Mouse (Mus musculus): ENCODE measurements at regions not wholly inside any gene's neighbourhood (a gene's known extent, or its start where the extent isn't known, plus 50 kb on each side); places are given as distances from the start of the nearest gene placed in this dataset.
A peak's percentile ranks its signal among the peaks of the same experiment; 100 is the strongest.

DNA sequence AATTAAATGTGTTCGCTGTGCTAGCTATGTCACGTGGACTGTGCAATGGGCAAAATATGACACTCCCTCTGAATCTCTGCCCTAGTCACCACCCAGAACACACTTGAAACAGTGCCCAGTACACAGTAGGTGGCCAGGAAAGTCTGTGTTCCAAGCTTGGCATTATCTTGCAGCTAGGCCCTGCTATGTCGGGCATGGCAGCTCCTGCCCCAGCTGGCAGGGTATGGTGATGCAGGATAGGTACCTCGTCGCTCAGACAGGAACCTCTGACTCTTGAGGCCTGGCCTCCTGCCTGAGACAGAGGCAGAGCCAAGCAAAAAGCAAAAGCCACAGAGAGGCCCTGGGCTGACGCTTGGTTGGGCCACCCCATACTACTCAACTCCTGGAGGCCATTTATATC lies 57.9 kb upstream of the Tnrc6c start:
- Histone ChIP-seq H3K4me1 (replicated peaks; ENCODE audit: low read depth, low read length) (peaks cover 88% of the 10 kb centered on the region), H3K9me3 (ENCODE audit: low read length) (no peaks in the 10 kb centered on the region; the same call in 1 of the 2 replicates), H3K27me3 (ENCODE audit: insufficient read depth, low read length) (no peaks in the 10 kb centered on the region), H3K4me3 (replicated peaks; ENCODE audit: low read length) (0 out of 2 replicates have a peak overlapping the region, but pooled peaks have one; percentile 61), H3K36me3 (ENCODE audit: insufficient read depth, low read length) (peaks cover 5% of the 10 kb centered on the region; the same call in 1 of the 2 replicates)
- TF ChIP-seq CTCF (conservative IDR thresholded peaks at IDR 0.05; ENCODE audit: low read length), result no peak
- TF ChIP-seq NANOG (IDR thresholded peaks at IDR 0.05; ENCODE audit: borderline replicate concordance, low read length), result no peak

- H3K9me3 ChIP-seq (ENCODE audit: low read length), result no peaks in the 10 kb centered on the region
- TF ChIP-seq CTCF (conservative IDR thresholded peaks at IDR 0.05; ENCODE audit: low read length) (no peak), NANOG (IDR thresholded peaks at IDR 0.05; ENCODE audit: borderline replicate concordance, low read length) (no peak), POU5F1 (IDR thresholded peaks at IDR 0.05; ENCODE audit: borderline replicate concordance, low read length) (no peak)
- H3K36me3 ChIP-seq (ENCODE audit: insufficient read depth, low read length), result no peaks in the 10 kb centered on the region
Measured at GRCm38 (mm10) chr11:117597754-117598153, 56.3 kb upstream of the Tnrc6c start.

DNA sequence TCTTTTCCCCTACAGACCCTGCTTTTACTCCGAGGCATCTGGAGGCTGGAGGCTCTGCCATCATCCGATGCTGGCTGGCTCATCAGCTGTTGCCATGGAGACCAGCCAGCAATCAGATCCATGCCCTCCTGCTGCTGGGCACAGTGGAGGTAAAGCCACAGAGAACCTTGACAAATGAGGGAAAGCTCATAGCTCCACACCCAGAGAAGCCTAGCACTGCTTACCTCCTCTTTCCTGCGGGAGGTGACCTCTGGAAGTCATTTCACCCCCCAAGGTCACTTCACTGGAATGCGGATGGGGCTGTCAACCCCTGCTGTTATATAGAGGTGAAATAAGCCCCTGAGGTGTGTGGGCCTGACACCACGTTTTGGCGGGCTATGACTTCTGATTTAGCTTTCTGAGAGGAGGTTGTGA lies 55.9 kb upstream of the Tnrc6c start:
- H3K9me3 ChIP-seq (ENCODE audit: low read length), result no peaks in the 10 kb centered on the region
- no peaks in the 10 kb centered on the region for H3K36me3 ChIP-seq (ENCODE audit: insufficient read depth, low read length)
- peak overlapping the region; percentile 70 for H3K4me3 ChIP-seq (replicated peaks; ENCODE audit: low read length)
- peaks cover 93% of the 10 kb centered on the region for H3K4me1 ChIP-seq (replicated peaks; ENCODE audit: low read depth, low read length)
- no peaks in the 10 kb centered on the region for H3K27me3 ChIP-seq (ENCODE audit: insufficient read depth, low read length)
- peak; percentile 96 for TF ChIP-seq NANOG (IDR thresholded peaks at IDR 0.05; ENCODE audit: borderline replicate concordance, low read length)
- no peak for TF ChIP-seq POU5F1 (IDR thresholded peaks at IDR 0.05; ENCODE audit: borderline replicate concordance, low read length)

More at GRCm38 (mm10) chr11:117597754-117598153, 56.3 kb upstream of the Tnrc6c start:
- H3K27me3 ChIP-seq (ENCODE audit: insufficient read depth, low read length), result no peaks in the 10 kb centered on the region
- peaks cover 93% of the 10 kb centered on the region for H3K4me1 ChIP-seq (replicated peaks; ENCODE audit: low read depth, low read length)
- peak overlapping the region; percentile 70 for H3K4me3 ChIP-seq (replicated peaks; ENCODE audit: low read length)

DNA sequence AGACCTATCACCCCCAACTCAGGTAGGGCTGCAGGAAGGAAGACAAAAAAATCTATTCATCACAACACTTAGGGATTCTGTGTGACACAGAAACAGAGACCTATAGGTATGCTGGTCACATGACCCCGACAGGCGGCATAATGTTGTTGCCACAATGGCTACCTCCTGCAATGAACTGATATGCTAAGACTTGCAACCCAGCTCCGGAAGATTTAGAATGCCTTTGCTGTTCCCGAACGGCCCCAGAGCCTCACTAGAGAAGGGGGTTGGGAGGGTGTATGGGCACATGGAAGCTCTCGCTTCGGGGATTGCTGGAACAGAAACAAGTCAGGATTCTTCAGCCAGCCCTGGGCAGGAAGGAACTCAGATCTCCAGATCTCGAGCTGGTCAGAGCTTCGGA lies 55.5 kb upstream of the Tnrc6c start:
- H3K27me3 ChIP-seq (ENCODE audit: insufficient read depth, low read length), result no peaks in the 10 kb centered on the region
- no peaks in the 10 kb centered on the region for H3K9me3 ChIP-seq (ENCODE audit: low read length)
- TF ChIP-seq CTCF (conservative IDR thresholded peaks at IDR 0.05; ENCODE audit: low read length) (no peak), POU5F1 (IDR thresholded peaks at IDR 0.05; ENCODE audit: borderline replicate concordance, low read length) (no peak), NANOG (IDR thresholded peaks at IDR 0.05; ENCODE audit: borderline replicate concordance, low read length) (no peak)
- H3K4me3 ChIP-seq (replicated peaks; ENCODE audit: low read length), result peak overlapping the region; percentile 70
- peaks cover 94% of the 10 kb centered on the region for H3K4me1 ChIP-seq (replicated peaks; ENCODE audit: low read depth, low read length)
- H3K36me3 ChIP-seq (ENCODE audit: insufficient read depth, low read length), result no peaks in the 10 kb centered on the region

- no peaks in the 10 kb centered on the region for H3K9me3 ChIP-seq (ENCODE audit: low read length)
- peaks cover 99% of the 10 kb centered on the region for H3K4me1 ChIP-seq (replicated peaks; ENCODE audit: low read depth, low read length)
- H3K4me3 ChIP-seq (replicated peaks; ENCODE audit: low read length), result peak overlapping the region; percentile 70
- TF ChIP-seq CTCF (conservative IDR thresholded peaks at IDR 0.05; ENCODE audit: low read length) (no peak), NANOG (IDR thresholded peaks at IDR 0.05; ENCODE audit: borderline replicate concordance, low read length) (0 out of 2 replicates have a peak, but pooled peaks have one; percentile 8)
- H3K27me3 ChIP-seq (ENCODE audit: insufficient read depth, low read length), result no peaks in the 10 kb centered on the region
- no peaks in the 10 kb centered on the region for H3K36me3 ChIP-seq (ENCODE audit: insufficient read depth, low read length)
Measured at GRCm38 (mm10) chr11:117599049-117599787, 54.9 kb upstream of the Tnrc6c start.

- H3K4me1 ChIP-seq (replicated peaks; ENCODE audit: low read depth, low read length), result peaks cover 99% of the 10 kb centered on the region
- TF ChIP-seq CTCF (conservative IDR thresholded peaks at IDR 0.05; ENCODE audit: low read length) (no peak), NANOG (IDR thresholded peaks at IDR 0.05; ENCODE audit: borderline replicate concordance, low read length) (no peak), POU5F1 (IDR thresholded peaks at IDR 0.05; ENCODE audit: borderline replicate concordance, low read length) (no peak)
- no peaks in the 10 kb centered on the region for H3K27me3 ChIP-seq (ENCODE audit: insufficient read depth, low read length)
- peak overlapping the region; percentile 70 for H3K4me3 ChIP-seq (replicated peaks; ENCODE audit: low read length)
- H3K9me3 ChIP-seq (ENCODE audit: low read length), result no peaks in the 10 kb centered on the region
- H3K36me3 ChIP-seq (ENCODE audit: insufficient read depth, low read length), result no peaks in the 10 kb centered on the region
Measured at GRCm38 (mm10) chr11:117599788-117600263, 54.3 kb upstream of the Tnrc6c start.

GRCm38 (mm10) chr11:117601147-117601546 lies 52.9 kb upstream of the Tnrc6c start:
- no peaks in the 10 kb centered on the region for H3K9me3 ChIP-seq (ENCODE audit: low read length)
- no peak for TF ChIP-seq CTCF (conservative IDR thresholded peaks at IDR 0.05; ENCODE audit: low read length)
- peak; percentile 69 for TF ChIP-seq POU5F1 (IDR thresholded peaks at IDR 0.05; ENCODE audit: borderline replicate concordance, low read length)
- TF ChIP-seq NANOG (IDR thresholded peaks at IDR 0.05; ENCODE audit: borderline replicate concordance, low read length), result peak; percentile 8; the same call in 1 of the 2 replicates
- peak overlapping the region; percentile 56 for H3K4me3 ChIP-seq (replicated peaks; ENCODE audit: low read length)
- H3K4me1 ChIP-seq (replicated peaks; ENCODE audit: low read depth, low read length), result peaks cover 99% of the 10 kb centered on the region
- H3K27me3 ChIP-seq (ENCODE audit: insufficient read depth, low read length), result no peaks in the 10 kb centered on the region
- H3K36me3 ChIP-seq (ENCODE audit: insufficient read depth, low read length), result no peaks in the 10 kb centered on the region

DNA sequence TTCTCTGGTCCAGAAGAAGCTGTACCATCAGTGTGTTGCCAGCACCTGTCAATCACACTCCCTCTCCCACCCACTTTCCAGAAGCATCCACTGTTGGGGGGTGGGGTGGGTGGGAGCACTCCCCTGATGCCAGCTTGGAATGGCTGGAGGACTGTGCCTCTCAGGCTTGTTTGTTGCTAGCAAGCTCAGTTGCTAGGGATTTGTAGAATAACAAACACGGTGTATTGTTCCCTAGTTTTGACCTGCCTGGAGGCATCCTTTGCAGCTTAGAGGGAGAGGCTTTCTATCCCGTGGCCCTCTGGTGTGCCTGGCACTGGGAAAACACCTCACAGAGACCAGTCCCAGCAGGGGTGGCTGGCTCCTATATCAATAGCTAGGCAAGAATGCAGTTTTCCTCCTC lies 50.1 kb upstream of the Tnrc6c start:
- H3K27me3 ChIP-seq (ENCODE audit: insufficient read depth, low read length), result no peaks in the 10 kb centered on the region
- peaks cover 98% of the 10 kb centered on the region for H3K4me1 ChIP-seq (replicated peaks; ENCODE audit: low read depth, low read length)
- TF ChIP-seq NANOG (IDR thresholded peaks at IDR 0.05; ENCODE audit: borderline replicate concordance, low read length) (no peak), CTCF (conservative IDR thresholded peaks at IDR 0.05; ENCODE audit: low read length) (no peak)
- no peak overlapping the region for H3K4me3 ChIP-seq (replicated peaks; ENCODE audit: low read length)
- H3K36me3 ChIP-seq (ENCODE audit: insufficient read depth, low read length), result no peaks in the 10 kb centered on the region
- no peaks in the 10 kb centered on the region for H3K9me3 ChIP-seq (ENCODE audit: low read length)

Measured in E14TG2a.4 (cell line).